Mouse (Mus musculus) E14TG2a.4 (cell line): ENCODE measurements around the gene Olfr924.

Experiments used
- CTCF ChIP-seq: conservative IDR thresholded peaks from 2 replicates; pipeline ENCODE4 v1.5.1; 2014; ENCODE audit warnings: low read length
- POU5F1 ChIP-seq: IDR thresholded peaks from 2 replicates; pipeline ENCODE4 v1.6.1; 2014; ENCODE audit warnings: low read length, borderline replicate concordance

DNA sequence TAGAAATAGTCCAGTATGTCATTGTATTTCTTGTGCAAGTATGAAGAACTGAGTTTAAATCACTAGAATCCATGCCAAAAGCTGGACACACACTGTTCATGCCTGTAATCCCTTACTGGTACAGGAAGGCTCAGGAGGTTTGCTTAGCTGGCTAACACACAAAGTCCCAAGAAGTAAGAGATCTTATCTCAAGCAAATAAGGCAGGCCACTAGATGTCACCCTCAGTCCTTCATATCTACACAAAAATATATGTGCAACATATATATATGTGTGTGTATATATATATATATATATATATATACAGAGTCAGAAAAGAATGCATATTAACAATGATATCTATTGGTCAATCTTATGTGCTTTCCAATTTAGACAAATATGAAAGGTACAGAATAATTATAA is 38.6 kb upstream of the Olfr924 start:
- no peak for TF ChIP-seq CTCF
- TF ChIP-seq POU5F1, result no peak
